In the genomic region with DNA sequence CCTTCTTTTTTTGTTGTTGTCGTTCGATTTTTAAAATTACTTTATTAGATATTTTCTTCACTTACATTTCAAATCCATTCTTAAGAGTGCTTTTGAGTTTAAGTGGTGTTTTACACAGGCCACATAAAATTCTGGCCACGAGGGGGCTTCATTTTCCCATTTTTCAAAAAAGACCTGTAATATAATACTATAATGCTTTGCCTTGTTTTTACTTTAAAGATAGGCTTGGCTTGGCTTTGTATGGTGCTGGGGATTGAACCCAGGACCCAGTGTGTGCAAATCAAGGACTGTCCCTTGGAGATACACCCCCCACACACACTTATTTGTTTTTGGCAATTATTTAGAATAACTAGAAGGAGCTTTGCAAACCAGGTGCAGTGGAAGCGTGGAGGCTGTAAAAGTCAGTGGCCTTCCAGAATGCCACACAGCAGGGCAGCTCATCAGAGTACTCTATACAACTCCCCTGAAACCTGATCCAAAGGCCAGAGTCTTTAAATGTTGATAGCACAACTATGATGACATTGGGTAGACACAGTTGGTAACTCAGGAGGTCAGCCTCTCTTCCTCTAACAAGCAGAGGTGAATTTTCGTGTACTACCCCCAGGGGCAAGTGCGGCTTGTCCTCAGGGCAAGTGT, we compare ENCODE assay signal across 9 mouse cellular contexts. TPM values are rescaled to one million over a fixed set of nuclear protein-coding genes. Genes with fewer than 3 reads are reported as not detected.
A peak's percentile ranks its signal among the peaks of the same experiment; 100 is the strongest.
DNase-seq lines count a peak whose midpoint lies in the region; ATAC-seq and TF ChIP-seq lines count a peak whose summit lies in the region.
"Had no signal": no experiment of that assay in that cellular context is flagged by ENCODE, and none has a peak within 500 bp of the region (broad histone marks: within the 10 kb centered on the region; RNA-seq: fewer than 3 reads in every experiment).

No protein-coding gene starts in this region.

- H3K27ac ChIP-seq in gastrocnemius, adult 2 months = peak overlapping the region; percentile 46
- no peak overlapping the region for H3K27ac ChIP-seq in kidney, postnatal 0 days
- H3K27ac ChIP-seq in limb, embryonic 13.5 days = 0 out of 2 replicates have a peak overlapping the region, but pooled peaks have one; percentile 22
- no peak overlapping the region for H3K27ac ChIP-seq in neural tube, embryonic 15.5 days (replicated peaks)
- H3K27ac ChIP-seq: liver, embryonic 14.5 days had no signal

- no peaks in the 10 kb centered on the region for H3K27me3 ChIP-seq in kidney, postnatal 0 days (ENCODE audit: insufficient read depth, low read length)
- no peaks in the 10 kb centered on the region for H3K27me3 ChIP-seq in limb, embryonic 13.5 days
- H3K27me3 ChIP-seq in neural tube, embryonic 15.5 days (replicated peaks) = no peaks in the 10 kb centered on the region

- no peak overlapping the region for H3K9ac ChIP-seq in kidney, postnatal 0 days (ENCODE audit: low read depth, low read length)
- no peak overlapping the region for H3K9ac ChIP-seq in limb, embryonic 13.5 days
- no peak overlapping the region for H3K9ac ChIP-seq in neural tube, embryonic 15.5 days (replicated peaks)
- H3K9ac ChIP-seq: liver, embryonic 14.5 days had no signal

- TF ChIP-seq CTCF in gastrocnemius, adult 2 months (IDR thresholded peaks at IDR 0.05) = peak; percentile 63
- peak; percentile 70 for TF ChIP-seq CTCF in kidney, postnatal 0 days (IDR thresholded peaks at IDR 0.05; ENCODE audit: low read depth)

- H3K36me3 ChIP-seq in kidney, postnatal 0 days (ENCODE audit: insufficient read depth, low read length) = no peaks in the 10 kb centered on the region
- peaks cover 3% of the 10 kb centered on the region; the same call in 1 of the 2 replicates for H3K36me3 ChIP-seq in limb, embryonic 13.5 days
- no peaks in the 10 kb centered on the region for H3K36me3 ChIP-seq in neural tube, embryonic 15.5 days

- 51% methylated on average over 6 of the region's 6 CpGs for WGBS in kidney, postnatal 0 days
- WGBS in limb, embryonic 13.5 days = 48% methylated on average over 6 of the region's 6 CpGs
- 44% methylated on average over 6 of the region's 6 CpGs for WGBS in neural tube, embryonic 15.5 days

- H3K4me2 ChIP-seq in kidney, postnatal 0 days (ENCODE audit: low read length) = no peak overlapping the region
- no peak overlapping the region for H3K4me2 ChIP-seq in limb, embryonic 13.5 days (replicated peaks)
- H3K4me2 ChIP-seq in neural tube, embryonic 15.5 days = no peak overlapping the region

- no peak overlapping the region for H3K4me3 ChIP-seq in gastrocnemius, adult 2 months
- H3K4me3 ChIP-seq in kidney, postnatal 0 days (replicated peaks; ENCODE audit: low read depth, low read length) = no peak overlapping the region
- H3K4me3 ChIP-seq in limb, embryonic 13.5 days = no peak overlapping the region
- no peak overlapping the region for H3K4me3 ChIP-seq in neural tube, embryonic 15.5 days (replicated peaks)

- H3K4me1 ChIP-seq in kidney, postnatal 0 days (replicated peaks; ENCODE audit: insufficient read depth, low read length) = no peaks in the 10 kb centered on the region
- peaks cover 18% of the 10 kb centered on the region for H3K4me1 ChIP-seq in limb, embryonic 13.5 days
- H3K4me1 ChIP-seq in neural tube, embryonic 15.5 days = no peaks in the 10 kb centered on the region

- intact Hi-C loops in gastrocnemius, adult 2 months (cut with DNase I) = loop anchor here (2.0 kb wide), 1 partner anchor 281 kb away; a partner anchor contains a TSS

- peak; percentile 50 for DNase-seq in urinary bladder, postnatal 25 days (ENCODE audit: low spot score)
- DNase-seq in urinary bladder, adult 2 months (ENCODE audit: low spot score) = no peak
- DNase-seq in cerebellum, adult 11 months = peak; percentile 40
- DNase-seq in gastrocnemius, adult 2 months = peak; percentile 53
- peak; percentile 85 for DNase-seq in kidney, postnatal 0 days (ENCODE audit: low spot score)

- peak; percentile 50 for ATAC-seq in kidney, postnatal 0 days (replicated peaks; ENCODE audit: low FRiP score, low read depth)
- ATAC-seq in limb, embryonic 13.5 days (ENCODE audit: low FRiP score, low read depth) = peak; percentile 26; the same call in 1 of the 2 replicates
- peak; percentile 63 for ATAC-seq in neural tube, embryonic 15.5 days (ENCODE audit: low FRiP score)
- no peak for ATAC-seq in erythroblast, adult 5-6 weeks (replicated peaks; ENCODE audit: low FRiP score, poor library complexity, severe bottlenecking)

- no peaks in the 10 kb centered on the region for H3K9me3 ChIP-seq in kidney, postnatal 0 days (replicated peaks; ENCODE audit: low read length)
- H3K9me3 ChIP-seq in limb, embryonic 13.5 days = no peaks in the 10 kb centered on the region
- H3K9me3 ChIP-seq in neural tube, embryonic 15.5 days (replicated peaks) = no peaks in the 10 kb centered on the region

RNA-seq across cellular contexts. Expression of a gene that starts 44.4 kb away (rescaled TPM):
- polyA plus RNA-seq in urinary bladder, adult 2 months (2012; rRNA removed) = 2.1 and 2.7 TPM in 2 replicates
- total RNA-seq in gastrocnemius, adult 2 months (2021) = 1 to 10 TPM in 1 of 2 experiments, under 1 TPM in 1; 0.61 to 1.9 TPM
- 4.6 and 4.8 TPM in 2 replicates for polyA plus RNA-seq in kidney, postnatal 0 days (2015; fragmentation: Nextera tagmentation; extraction: Ambion mirVana)
- 9.5 and 10.2 TPM in 2 replicates for polyA plus RNA-seq in limb, embryonic 13.5 days (2015; fragmentation: Nextera tagmentation; extraction: Ambion mirVana)
- polyA plus RNA-seq in neural tube, embryonic 15.5 days (2015; fragmentation: Nextera tagmentation; extraction: Ambion mirVana) = 0.77 and 1.2 TPM in 2 replicates
- not detected in 2 replicates for total RNA-seq in erythroblast, adult 5-6 weeks (2015; ENCODE audit: low replicate concordance)
- not detected in 2 replicates for total RNA-seq in erythroblast, adult 5-6 weeks (2017; ENCODE audit: low replicate concordance)

Comparison
In these comparisons a context has a peak if more than half of its experiments do, and no peak if none do; other contexts are left out.
1. H3K27ac ChIP-seq: peak in gastrocnemius, adult 2 months (single experiment) and limb, embryonic 13.5 days (single experiment); none in kidney, postnatal 0 days (single experiment) and neural tube, embryonic 15.5 days (single experiment).